Mouse (Mus musculus): Measurements from ENCODE around the gene Iqschfp.
A peak's percentile ranks its signal among the peaks of the same experiment; 100 is the strongest.

Gene Iqschfp

DNA sequence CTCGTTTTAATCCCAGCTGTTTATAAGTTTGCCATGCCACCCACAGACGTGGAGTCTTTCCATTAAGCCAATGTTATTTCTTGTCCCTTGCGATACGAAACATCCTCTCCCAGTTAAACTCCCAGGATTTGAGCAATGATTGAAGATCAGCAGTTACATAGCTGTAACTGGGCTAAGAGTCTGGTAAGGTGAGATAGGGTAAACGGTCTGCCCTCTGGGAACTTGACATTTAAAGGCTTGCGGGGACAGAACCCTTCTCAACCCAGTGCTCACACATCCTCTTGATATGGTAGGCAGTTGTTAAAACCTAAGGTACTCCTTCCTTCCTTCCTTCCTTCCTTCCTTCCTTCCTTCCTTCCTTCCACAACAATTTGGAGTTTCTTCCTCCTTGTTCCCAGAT is 604.5 kb downstream of the Iqschfp start:
- no peak for DNase-seq

DNA sequence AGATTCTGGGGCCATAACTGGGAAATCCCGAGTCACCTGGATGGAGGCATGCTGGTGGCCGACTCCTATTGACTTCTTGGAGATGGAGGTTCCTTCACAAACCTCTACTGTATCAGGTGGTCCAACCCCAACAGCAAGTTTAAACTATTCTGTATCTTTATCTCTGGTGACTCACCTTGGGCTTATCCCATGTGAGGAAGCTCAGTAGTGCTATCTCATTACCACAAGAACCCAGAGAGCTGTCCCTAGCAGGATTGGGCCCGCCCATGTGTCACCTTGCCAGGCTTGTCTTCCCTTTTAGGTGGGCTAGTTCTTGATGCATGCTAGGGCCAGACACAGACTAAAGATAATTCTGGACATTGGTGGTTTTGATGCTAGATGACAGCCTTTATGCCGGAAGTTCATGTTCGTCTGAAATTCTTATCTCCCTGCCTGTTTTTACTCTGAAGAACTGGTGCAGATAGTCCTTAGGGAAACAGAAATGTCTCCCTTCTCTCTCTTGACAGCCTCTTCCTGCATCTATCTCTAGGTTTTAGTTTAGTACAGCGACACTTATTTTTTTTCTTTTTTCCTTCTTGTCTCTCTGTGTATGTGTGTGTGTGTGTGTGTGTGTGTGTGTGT is 607.6 kb downstream of the Iqschfp start:
- no peak for DNase-seq

GRCm38 (mm10) chr3:68504838-68505237 is 612.8 kb downstream of the Iqschfp start:
- no peak for DNase-seq

DNA sequence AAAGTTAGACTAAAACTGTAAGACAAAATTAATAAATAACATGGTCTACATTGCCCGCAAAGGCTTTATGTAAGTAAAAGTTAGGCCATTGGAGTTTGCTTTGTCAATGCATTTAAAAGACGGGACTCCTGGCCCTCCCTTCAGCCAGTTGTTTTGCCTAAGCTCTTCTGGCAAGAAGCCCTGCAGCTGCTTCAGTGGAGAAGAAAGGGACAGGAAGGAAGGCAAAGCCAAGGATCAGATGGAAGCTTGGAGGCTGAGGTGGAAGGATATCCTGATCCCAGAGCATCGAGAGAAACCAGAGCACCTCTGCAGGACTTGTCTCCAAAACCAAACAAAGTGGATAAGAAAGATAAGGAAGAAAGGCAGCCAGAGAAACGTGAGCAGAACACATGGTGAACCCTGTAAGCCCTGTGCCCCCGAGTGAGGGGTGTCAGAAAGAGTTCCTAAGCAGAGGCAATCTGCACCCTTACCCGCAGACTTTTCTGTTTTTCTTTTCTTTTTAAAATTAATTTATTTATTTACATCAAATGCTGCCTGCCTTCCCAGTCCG is 614.8 kb downstream of the Iqschfp start:
- no peak for DNase-seq

- DNase-seq = peak; percentile 71 to 82
Observed at GRCm38 (mm10) chr3:68508629-68509028, 616.6 kb downstream of the Iqschfp start.

DNA sequence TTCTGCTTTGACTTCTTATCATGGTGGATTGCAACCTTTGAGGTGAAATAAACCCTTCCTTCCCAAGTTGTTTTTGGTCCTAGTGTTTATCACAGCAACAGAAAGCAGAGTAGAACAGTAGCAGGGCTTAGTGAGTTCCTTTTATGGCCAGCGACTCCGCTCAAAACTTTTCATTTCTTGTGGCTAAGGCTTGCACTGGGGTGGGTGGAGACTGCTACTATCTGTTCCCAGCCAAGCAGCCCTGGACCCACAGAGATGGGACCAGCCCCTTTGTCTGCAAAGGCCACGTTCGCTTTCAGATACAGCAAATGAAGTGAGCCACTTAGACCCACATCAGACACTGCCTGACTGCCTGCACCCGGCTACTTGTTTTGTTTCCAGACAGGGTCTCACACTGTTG is 618.8 kb downstream of the Iqschfp start:
- no peak for DNase-seq

GRCm38 (mm10) chr3:68511744-68512143 is 619.7 kb downstream of the Iqschfp start:
- no peak for DNase-seq

GRCm38 (mm10) chr3:68512327-68512726 is 620.3 kb downstream of the Iqschfp start:
- DNase-seq = no peak

DNA sequence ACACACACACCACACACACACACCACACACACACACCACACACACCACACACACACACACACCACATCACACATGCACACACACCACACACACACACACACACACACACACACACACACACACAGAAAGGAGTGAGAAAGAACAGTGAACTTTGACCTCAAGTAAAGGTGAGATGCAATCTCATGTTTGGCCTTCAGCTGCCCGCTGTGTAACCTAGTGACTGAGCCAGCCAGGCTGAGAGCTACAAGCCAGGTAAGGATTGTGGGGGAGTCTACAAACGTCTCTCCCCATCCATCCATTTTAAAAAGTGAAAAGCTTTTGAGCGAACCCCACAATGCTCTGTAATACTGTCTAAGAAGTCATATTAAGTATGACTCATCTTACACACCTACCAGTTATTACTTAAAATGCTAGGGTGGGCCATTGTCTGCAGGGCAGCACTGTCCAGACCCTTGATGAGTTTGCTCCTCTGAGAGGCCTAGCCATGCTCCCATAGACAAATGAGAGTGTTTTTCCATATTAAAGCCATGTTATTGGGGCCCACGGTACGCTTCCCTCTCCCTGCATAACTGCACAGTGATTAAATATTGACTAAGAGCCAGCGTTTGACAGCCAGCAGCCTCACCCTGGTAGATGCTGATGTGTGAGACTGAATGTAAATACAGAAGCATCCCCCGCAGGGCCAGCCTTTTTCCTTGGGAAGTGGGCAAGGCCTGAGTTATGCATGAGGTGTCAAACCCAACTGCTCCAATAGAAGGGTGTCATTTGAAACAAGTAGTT is 621.5 kb downstream of the Iqschfp start:
- no peak for DNase-seq

- no peak for DNase-seq
Observed at GRCm38 (mm10) chr3:68514120-68514497, 622.1 kb downstream of the Iqschfp start.

DNA sequence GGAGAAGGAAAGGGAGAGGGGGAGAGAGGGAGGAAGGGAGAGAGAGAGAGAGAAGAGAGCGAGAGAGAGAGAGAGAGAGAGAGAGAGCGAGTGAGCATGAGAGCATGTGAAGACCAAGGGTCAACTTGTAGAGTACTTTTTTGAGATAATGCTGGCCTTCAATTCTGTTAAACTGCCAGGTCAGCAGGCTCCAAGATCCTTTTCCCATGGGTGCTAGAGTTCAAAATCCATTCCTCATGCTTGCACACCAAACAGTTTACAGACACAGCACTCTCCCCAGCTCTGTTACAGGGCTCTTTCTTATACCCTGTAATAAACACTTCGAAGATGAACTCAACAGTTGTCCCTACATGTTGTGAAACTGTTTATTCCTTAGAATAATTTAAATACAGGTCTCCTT is 622.7 kb downstream of the Iqschfp start:
- no peak for DNase-seq

GRCm38 (mm10) chr3:68516393-68517081 is 624.5 kb downstream of the Iqschfp start:
- DNase-seq = no peak

DNA sequence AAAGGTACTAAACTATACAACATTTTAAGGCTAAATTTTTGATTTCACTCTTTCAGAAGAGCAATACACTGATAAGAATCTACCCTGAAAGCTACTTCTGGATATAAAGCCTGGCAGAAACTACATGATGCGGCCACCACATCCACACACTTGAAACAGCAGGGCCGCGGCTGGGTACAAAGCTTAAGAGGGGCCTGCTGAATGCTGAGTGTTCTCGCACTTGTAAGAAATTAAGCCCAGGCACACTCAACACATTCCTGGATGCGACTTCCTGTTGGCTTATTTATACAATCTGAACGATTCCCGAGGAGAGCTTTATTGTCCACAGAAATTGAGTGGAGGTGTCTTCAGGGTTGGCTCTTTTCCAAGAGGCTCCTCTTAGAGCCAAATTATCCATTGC is 625.2 kb downstream of the Iqschfp start:
- DNase-seq = no peak

DNA sequence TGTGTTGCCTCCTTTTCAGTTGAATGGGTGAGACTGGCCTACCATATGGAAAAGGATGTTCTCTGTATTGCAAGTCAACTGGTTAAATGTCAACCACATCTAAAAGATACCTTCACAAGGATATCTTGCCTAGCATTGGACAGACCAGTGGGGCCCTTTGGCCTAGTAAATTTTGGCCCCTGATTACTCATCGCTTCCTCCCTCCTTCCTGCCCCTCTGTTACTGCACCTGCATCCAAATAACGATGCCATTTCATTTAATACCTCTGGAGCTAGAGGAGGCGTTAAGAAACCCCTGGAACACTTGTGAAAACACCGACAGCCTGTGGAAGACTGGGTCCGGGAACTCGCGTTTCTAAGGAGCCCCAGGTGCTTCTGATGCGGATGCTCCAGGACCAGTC is 626.0 kb downstream of the Iqschfp start:
- no peak for DNase-seq

DNA sequence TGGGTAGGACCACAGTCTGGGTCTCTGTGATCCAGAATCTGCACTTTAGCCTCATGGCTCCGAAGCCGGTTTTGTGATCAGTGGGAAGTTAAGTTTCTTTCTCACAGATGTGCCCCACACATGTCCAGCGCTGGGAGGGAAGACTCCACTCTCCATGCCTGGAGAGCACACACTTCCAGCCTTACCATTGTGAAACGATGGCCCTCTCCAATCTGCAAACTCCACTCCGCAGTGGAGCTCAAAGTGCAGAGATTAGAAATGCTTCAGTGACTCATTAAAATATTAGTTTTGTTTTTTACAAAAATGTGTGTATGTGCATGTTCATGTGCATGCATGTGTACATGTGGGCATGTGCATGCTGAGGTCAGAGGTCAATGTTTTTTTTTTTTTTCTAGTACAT is 626.6 kb downstream of the Iqschfp start:
- DNase-seq = no peak

DNA sequence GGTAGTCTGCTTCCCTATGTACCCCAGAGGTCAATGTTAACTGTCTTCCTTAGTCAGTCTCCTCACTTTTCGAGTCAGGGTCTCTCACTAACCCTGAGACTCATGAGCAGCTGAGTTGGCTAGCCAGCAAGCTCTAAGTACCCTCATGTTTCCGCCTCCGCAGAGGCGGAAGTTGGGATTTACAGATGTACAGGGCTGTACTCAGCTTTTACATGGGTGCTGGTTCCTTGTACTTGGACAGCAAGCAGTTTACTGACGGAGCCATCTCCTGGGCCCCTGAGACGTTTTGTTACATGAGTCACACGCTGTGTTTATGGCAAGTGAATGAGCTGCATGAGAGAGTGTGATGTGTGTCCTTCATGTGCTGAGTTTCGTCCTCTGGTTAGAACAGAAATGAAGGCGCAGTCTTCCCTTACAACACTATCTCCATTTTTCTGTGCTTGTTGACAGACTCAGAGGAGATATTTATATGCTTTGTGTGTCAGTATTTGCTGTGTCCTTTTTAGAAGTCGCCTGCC is 633.4 kb downstream of the Iqschfp start:
- no peak for DNase-seq

GRCm38 (mm10) chr3:68526416-68526815 is 634.4 kb downstream of the Iqschfp start:
- no peak for DNase-seq

- no peak for DNase-seq
Observed at GRCm38 (mm10) chr3:68527182-68527581, 635.1 kb downstream of the Iqschfp start.

- DNase-seq = no peak
Observed at GRCm38 (mm10) chr3:68531908-68532307, 639.9 kb downstream of the Iqschfp start.

GRCm38 (mm10) chr3:68534571-68535051 is 642.6 kb downstream of the Iqschfp start:
- DNase-seq = no peak

DNA sequence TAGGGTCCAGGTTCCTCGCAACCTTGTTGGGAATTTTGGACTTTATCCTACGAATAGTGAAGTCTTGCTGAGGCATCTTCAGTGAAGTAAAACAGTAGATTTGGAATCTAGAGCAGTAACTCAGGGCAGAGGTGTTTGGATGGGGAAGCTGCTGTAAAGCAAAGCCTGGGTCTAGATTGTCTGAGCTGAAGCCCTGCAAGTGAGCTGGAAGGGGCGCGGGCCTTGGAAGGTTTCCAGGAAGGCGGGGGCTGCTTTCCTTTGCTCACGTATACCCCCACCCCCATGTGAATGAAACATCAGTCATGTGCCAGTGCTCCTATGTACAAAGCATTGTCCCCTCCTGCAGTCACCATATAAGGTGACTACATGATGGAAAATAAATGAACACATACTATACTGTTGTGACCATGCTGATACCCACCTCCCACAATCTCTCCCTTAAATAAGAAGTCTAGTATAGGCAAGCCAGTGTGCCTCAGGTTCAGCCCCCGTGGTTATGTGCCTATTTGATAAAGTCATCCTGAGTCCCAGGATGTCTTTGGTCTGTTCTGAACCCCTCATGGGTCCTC is 643.2 kb downstream of the Iqschfp start:
- no peak for DNase-seq

GRCm38 (mm10) chr3:68536071-68536470 is 644.0 kb downstream of the Iqschfp start:
- no peak for DNase-seq

DNA sequence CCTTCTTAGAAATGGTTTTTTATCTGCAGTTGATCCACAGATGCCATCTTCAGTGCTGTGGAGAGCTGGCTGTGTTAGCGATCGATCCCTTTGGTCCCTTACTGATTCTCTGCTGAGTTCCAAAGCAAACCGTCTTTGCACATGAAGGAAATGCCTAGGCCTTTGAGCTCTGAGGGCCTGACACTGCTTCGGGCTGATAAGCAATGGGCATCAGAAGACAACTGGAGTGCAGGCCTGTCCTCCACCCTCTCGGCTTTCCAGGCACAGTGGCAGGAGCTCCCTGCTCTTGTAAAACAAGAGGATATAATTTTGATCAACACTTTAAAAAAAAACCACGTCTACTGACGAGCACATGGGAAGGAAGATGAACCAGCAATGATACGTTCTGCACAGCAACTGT is 649.7 kb downstream of the Iqschfp start:
- no peak for DNase-seq

All from cerebellum, adult 18-20 months (tissue).